Mouse (Mus musculus) midbrain, postnatal 0 days (tissue): Measurements from ENCODE around the gene Ak2. TPM values are rescaled to one million over a fixed set of nuclear protein-coding genes. Genes with fewer than 3 reads are reported as not detected.

Experiments
- ATAC-seq: fragments of 200-750 bp; cut with Nextera tagmentation; 2 replicates; pipeline ENCODE4 v1.8.0; 2017; ENCODE audit warnings: moderate number of reproducible peaks, mild to moderate bottlenecking, moderate TSS enrichment, moderate library complexity; ENCODE audit not compliant: low FRiP score
- DNase-seq: peaks from one replicate; pipeline ENCODE4 v3.0.0-alpha.2; 2015; ENCODE audit warnings: low spot score
- H3K27ac ChIP-seq: fragments of 300-500 bp; sonication (generic); 2 replicates; pipeline ENCODE4 v1.5.1; 2014; ENCODE audit warnings: low read depth, mild to moderate bottlenecking, low read length, mixed read lengths
- H3K27me3 ChIP-seq: fragments of 300-500 bp; sonication (generic); 2 replicates; pipeline ENCODE4 v1.6.1; 2014; ENCODE audit warnings: low read length, control low read depth, mixed read lengths; ENCODE audit not compliant: insufficient read depth
- H3K36me3 ChIP-seq: fragments of 300-500 bp; sonication (generic); 2 replicates; pipeline ENCODE4 v1.6.1; 2014; ENCODE audit warnings: low read length, control low read depth, mixed read lengths; ENCODE audit not compliant: insufficient read depth
- H3K4me1 ChIP-seq: fragments of 300-500 bp; sonication (generic); 2 replicates; pipeline ENCODE4 v1.6.1; 2014; ENCODE audit warnings: mild to moderate bottlenecking, control low read depth, antibody characterized with exemption, low read length, mixed read lengths; ENCODE audit not compliant: insufficient read depth
- H3K4me2 ChIP-seq: fragments of 300-500 bp; sonication (generic); 2 replicates; pipeline ENCODE4 v1.6.1; 2014; ENCODE audit warnings: low read depth, mild to moderate bottlenecking, low read length, mixed read lengths; ENCODE audit not compliant: poor library complexity, severe bottlenecking
- H3K4me3 ChIP-seq: fragments of 300-500 bp; sonication (generic); 2 replicates; pipeline ENCODE4 v1.5.1; 2014; ENCODE audit warnings: low read depth, mild to moderate bottlenecking, low read length, moderate library complexity
- H3K9ac ChIP-seq: fragments of 300-500 bp; sonication (generic); replicated peaks from 2 replicates; pipeline ENCODE4 v1.6.1; 2014; ENCODE audit warnings: mild to moderate bottlenecking, low read length, moderate library complexity, mixed read lengths; ENCODE audit not compliant: poor library complexity, severe bottlenecking
- H3K9me3 ChIP-seq: fragments of 300-500 bp; sonication (generic); 2 replicates; pipeline ENCODE4 v1.6.1; 2016; ENCODE audit warnings: low read length, control low read depth
- CTCF ChIP-seq: IDR thresholded peaks from 2 replicates; pipeline ENCODE4 v1.5.1; 2016; ENCODE audit warnings: antibody characterized with exemption, mild to moderate bottlenecking
- WGBS: fragments of 180-500 bp; shearing (Covaris S2); extraction: QIAGEN DNeasy Blood & Tissue Kit; methylation state at CpG from one replicate; pipeline ENCODE4 v1.1.7; 2014; 5-methylcytosine and 5-hydroxymethylcytosine counted together
- polyA plus RNA-seq: library from polyadenylated mRNA; unstranded; fragments of >200 nt; fragmentation: Nextera tagmentation; extraction: Ambion mirVana; gene quantifications from 2 replicates; pipeline ENCODE4 v1.2.1, GENCODE M21; 2015
- total RNA-seq: library from RNA; depleted of rRNA; stranded (reverse); fragments of >200 nt; gene quantifications from 2 replicates; pipeline ENCODE4 v1.2.3, GENCODE M21; 2014

Ak2 gene
- total and polyA plus RNA-seq, 2 experiments from 2014 or later = 31.0 to 67.1 TPM

GRCm38 (mm10) chr4:128969607-128970416, 21.9 kb upstream of the Ak2 start:
- no peak for DNase-seq
- ATAC-seq = no peak

GRCm38 (mm10) chr4:128970417-128970807, 21.3 kb upstream of the Ak2 start:
- no peak for TF ChIP-seq CTCF
- WGBS = 80% methylated on average over 7 of the region's 8 CpGs
- Histone ChIP-seq H3K27me3 (no peaks in the 10 kb centered on the region), H3K4me2 (no peak overlapping the region), H3K4me3 (no peak overlapping the region), H3K9ac (no peak overlapping the region), H3K9me3 (no peaks in the 10 kb centered on the region), H3K27ac (no peak overlapping the region), H3K4me1 (no peaks in the 10 kb centered on the region; the same call in 1 of the 2 replicates), H3K36me3 (no peaks in the 10 kb centered on the region)
- ATAC-seq (no peak), DNase-seq (no peak)

More at GRCm38 (mm10) chr4:128969607-128970416, 21.9 kb upstream of the Ak2 start:
- H3K9me3 ChIP-seq = no peaks in the 10 kb centered on the region
- no peak overlapping the region for H3K4me2 ChIP-seq
- H3K27me3 ChIP-seq = no peaks in the 10 kb centered on the region
- no peaks in the 10 kb centered on the region; the same call in 1 of the 2 replicates for H3K4me1 ChIP-seq
- WGBS = 82% methylated on average over 18 of the region's 18 CpGs
- H3K27ac ChIP-seq = no peak overlapping the region
- no peak for TF ChIP-seq CTCF
- no peak overlapping the region for H3K9ac ChIP-seq
- H3K4me3 ChIP-seq = no peak overlapping the region
- H3K36me3 ChIP-seq = no peaks in the 10 kb centered on the region

- no peak overlapping the region for H3K4me3 ChIP-seq
- no peak overlapping the region for H3K9ac ChIP-seq
- no peak overlapping the region for H3K4me2 ChIP-seq
- ATAC-seq = no peak
- H3K9me3 ChIP-seq = no peaks in the 10 kb centered on the region
- H3K27ac ChIP-seq = no peak overlapping the region
- no peaks in the 10 kb centered on the region for H3K36me3 ChIP-seq
- no peaks in the 10 kb centered on the region; the same call in 1 of the 2 replicates for H3K4me1 ChIP-seq
- TF ChIP-seq CTCF = peak; percentile 84
- peak; percentile 75 for DNase-seq
- H3K27me3 ChIP-seq = no peaks in the 10 kb centered on the region
- WGBS = 45% methylated on average over 14 of the region's 14 CpGs
Observed at GRCm38 (mm10) chr4:128971065-128971694, 20.6 kb upstream of the Ak2 start.

- no peaks in the 10 kb centered on the region for H3K9me3 ChIP-seq
- no peak overlapping the region for H3K4me3 ChIP-seq
- DNase-seq = no peak
- no peak for ATAC-seq
- H3K36me3 ChIP-seq = no peaks in the 10 kb centered on the region
- 86% methylated on average over 8 of the region's 8 CpGs for WGBS
- H3K27ac ChIP-seq = no peak overlapping the region
- no peak overlapping the region for H3K4me2 ChIP-seq
- TF ChIP-seq CTCF = no peak
- H3K27me3 ChIP-seq = no peaks in the 10 kb centered on the region
- no peak overlapping the region for H3K9ac ChIP-seq
- H3K4me1 ChIP-seq = no peaks in the 10 kb centered on the region
Observed at GRCm38 (mm10) chr4:128974677-128975076, 17.1 kb upstream of the Ak2 start.

- no peak for DNase-seq
- ATAC-seq = no peak
- 91% methylated on average over 4 of the region's 4 CpGs for whole genome bisulfite sequencing
- H3K4me2 ChIP-seq = no peak overlapping the region
- H3K27me3 ChIP-seq = no peaks in the 10 kb centered on the region
- no peak overlapping the region for H3K9ac ChIP-seq
- H3K9me3 ChIP-seq = no peaks in the 10 kb centered on the region
- H3K4me3 ChIP-seq = no peak overlapping the region
- H3K4me1 ChIP-seq = no peaks in the 10 kb centered on the region
- no peak overlapping the region for H3K27ac ChIP-seq
- no peaks in the 10 kb centered on the region for H3K36me3 ChIP-seq
- no peak for TF ChIP-seq CTCF
Observed at GRCm38 (mm10) chr4:128976577-128976976, 15.2 kb upstream of the Ak2 start.

GRCm38 (mm10) chr4:128977217-128977616, 14.5 kb upstream of the Ak2 start:
- no peak overlapping the region for H3K27ac ChIP-seq
- no peaks in the 10 kb centered on the region for H3K36me3 ChIP-seq
- no peak for ATAC-seq
- H3K4me2 ChIP-seq = no peak overlapping the region
- TF ChIP-seq CTCF = no peak
- DNase-seq = no peak
- WGBS = 60% methylated on average over 3 of the region's 3 CpGs
- no peak overlapping the region for H3K9ac ChIP-seq
- no peaks in the 10 kb centered on the region for H3K27me3 ChIP-seq
- H3K9me3 ChIP-seq = no peaks in the 10 kb centered on the region
- H3K4me1 ChIP-seq = no peaks in the 10 kb centered on the region
- no peak overlapping the region for H3K4me3 ChIP-seq
